Mouse (Mus musculus): ENCODE results near the gene Cd209d. TPM values are rescaled to one million over a fixed set of nuclear protein-coding genes. Genes with fewer than 3 reads are reported as not detected.
"Not testable (repeated sequence)": the region's sequence is repeated elsewhere in the genome, so short reads cannot be mapped to it uniquely, and the experiment has no call there.

Cd209d gene
- polyA plus RNA-seq (2015; fragmentation: Nextera tagmentation; extraction: Ambion mirVana): not detected in 2 replicates

- H3K4me1 ChIP-seq (replicated peaks; ENCODE audit: control insufficient read depth, insufficient read depth, low read length): no peaks in the 10 kb centered on the region
- H3K4me2 ChIP-seq (replicated peaks; ENCODE audit: low read depth): no peak within 1 kb of the TSS
- H3K4me3 ChIP-seq (ENCODE audit: low read depth, low read length): no peak within 1 kb of the TSS
- no peaks in the 10 kb centered on the region for H3K9me3 ChIP-seq (ENCODE audit: control insufficient read depth)
- H3K27me3 ChIP-seq (replicated peaks; ENCODE audit: control insufficient read depth, insufficient read depth, low read length): no peaks in the 10 kb centered on the region
- no peaks in the 10 kb centered on the region for H3K36me3 ChIP-seq (ENCODE audit: control insufficient read depth, insufficient read depth)
- ATAC-seq: no peak
- H3K9ac ChIP-seq (ENCODE audit: low read depth, low read length): no peak within 1 kb of the TSS
- no peak within 1 kb of the TSS for H3K27ac ChIP-seq (ENCODE audit: low read depth, low read length)
- 66% methylated on average over 4 of the region's 4 CpGs for WGBS
- TF ChIP-seq CTCF (IDR thresholded peaks at IDR 0.05; ENCODE audit: low read depth): no peak
Measured at GRCm38 (mm10) chr8:3878455-3878854, at the start of gene Cd209d. Cd209d (minus strand) TSS chr8:3878555.

GRCm38 (mm10) chr8:3926744-3927143 lies 48.4 kb upstream of the Cd209d start, which contains the start of gene Cd209b:
Cd209b (minus strand) TSS chr8:3926844.
- no peaks in the 10 kb centered on the region for H3K4me1 ChIP-seq (replicated peaks; ENCODE audit: control insufficient read depth, insufficient read depth, low read length)
- H3K4me3 ChIP-seq (ENCODE audit: low read depth, low read length): no peak within 1 kb of the TSS
- H3K27me3 ChIP-seq (replicated peaks; ENCODE audit: control insufficient read depth, insufficient read depth, low read length): no peaks in the 10 kb centered on the region
- H3K36me3 ChIP-seq (ENCODE audit: control insufficient read depth, insufficient read depth): no peaks in the 10 kb centered on the region
- ATAC-seq: no peak
- H3K4me2 ChIP-seq (replicated peaks; ENCODE audit: low read depth): no peak within 1 kb of the TSS
- no peak within 1 kb of the TSS for H3K9ac ChIP-seq (ENCODE audit: low read depth, low read length)
- H3K27ac ChIP-seq (ENCODE audit: low read depth, low read length): no peak within 1 kb of the TSS
- WGBS: 83% methylated on average over 3 of the region's 3 CpGs
- H3K9me3 ChIP-seq (ENCODE audit: control insufficient read depth): no peaks in the 10 kb centered on the region
- no peak for TF ChIP-seq CTCF (IDR thresholded peaks at IDR 0.05; ENCODE audit: low read depth)

DNA sequence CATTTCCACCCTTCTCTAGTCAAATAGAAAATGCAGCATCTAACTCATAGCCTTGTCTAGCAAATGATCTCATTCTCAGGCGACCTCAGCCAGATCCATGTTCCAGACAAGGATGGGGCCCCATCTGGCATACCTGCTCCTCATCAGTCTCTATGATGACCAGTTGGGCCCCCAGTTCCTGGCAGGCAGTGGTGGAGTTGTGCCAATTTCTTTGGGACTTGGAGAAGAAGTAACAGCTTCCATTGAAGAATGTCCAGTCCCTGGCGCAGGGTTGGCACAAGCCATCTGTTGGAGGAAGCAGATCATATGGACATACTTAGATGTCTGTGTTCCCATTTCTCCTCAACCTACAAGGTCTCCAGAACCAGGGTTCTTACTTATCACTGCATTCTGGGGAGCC lies 2.2 kb downstream of the Cd209d start:
- H3K4me1 ChIP-seq (replicated peaks; ENCODE audit: control insufficient read depth, insufficient read depth, low read length): no peaks in the 10 kb centered on the region

GRCm38 (mm10) chr8:3862736-3863135 lies 15.6 kb downstream of the Cd209d start:
- not testable (repeated sequence) for H3K36me3 ChIP-seq (ENCODE audit: control insufficient read depth, insufficient read depth); H3K4me2 ChIP-seq (replicated peaks; ENCODE audit: low read depth); H3K9ac ChIP-seq (ENCODE audit: low read depth, low read length); H3K27ac ChIP-seq (ENCODE audit: low read depth, low read length); H3K27me3 ChIP-seq (replicated peaks; ENCODE audit: control insufficient read depth, insufficient read depth, low read length); H3K4me3 ChIP-seq (ENCODE audit: low read depth, low read length); H3K9me3 ChIP-seq (ENCODE audit: control insufficient read depth); ATAC-seq; H3K4me1 ChIP-seq (replicated peaks; ENCODE audit: control insufficient read depth, insufficient read depth, low read length)

More for the DNA sequence above, 2.2 kb downstream of the Cd209d start:
- Histone ChIP-seq H3K4me2 (replicated peaks; ENCODE audit: low read depth) (no peak overlapping the region), H3K4me3 (ENCODE audit: low read depth, low read length) (no peak overlapping the region), H3K9ac (ENCODE audit: low read depth, low read length) (no peak overlapping the region), H3K27me3 (replicated peaks; ENCODE audit: control insufficient read depth, insufficient read depth, low read length) (no peaks in the 10 kb centered on the region), H3K27ac (ENCODE audit: low read depth, low read length) (no peak overlapping the region), H3K36me3 (ENCODE audit: control insufficient read depth, insufficient read depth) (no peaks in the 10 kb centered on the region), H3K9me3 (ENCODE audit: control insufficient read depth) (no peaks in the 10 kb centered on the region)
- 72% methylated on average over 2 of the region's 2 CpGs for WGBS
- no peak for TF ChIP-seq CTCF (IDR thresholded peaks at IDR 0.05; ENCODE audit: low read depth)
- ATAC-seq: no peak

DNA sequence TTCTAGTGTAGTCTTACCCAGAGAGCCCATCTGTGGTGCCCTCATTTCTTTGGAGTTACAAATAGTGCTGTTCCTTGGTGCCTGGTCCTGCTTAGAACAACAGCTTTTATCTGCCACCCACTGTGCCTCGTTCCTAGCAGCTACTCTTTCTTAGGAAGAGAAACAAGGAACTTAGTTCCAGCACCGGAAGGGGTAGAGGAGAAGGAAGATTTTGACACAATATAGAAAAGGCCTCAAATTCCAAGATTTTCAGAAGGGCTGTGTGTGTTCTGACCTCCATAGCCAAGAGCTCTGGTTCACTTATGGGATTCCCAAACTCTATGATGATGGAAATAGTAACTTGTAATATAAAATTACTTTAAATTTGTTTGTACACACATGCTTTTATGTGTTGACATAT lies 24.1 kb downstream of the Cd209d start, which contains the start of gene Cd209e:
Cd209e (minus strand) TSS at position 101 of the 400 bp plus-strand sequence.
- no peaks in the 10 kb centered on the region for H3K4me1 ChIP-seq (replicated peaks; ENCODE audit: control insufficient read depth, insufficient read depth, low read length)
- H3K9ac ChIP-seq (ENCODE audit: low read depth, low read length): no peak within 1 kb of the TSS
- no peaks in the 10 kb centered on the region for H3K36me3 ChIP-seq (ENCODE audit: control insufficient read depth, insufficient read depth)
- WGBS: 61% methylated on average over 2 of the region's 2 CpGs
- H3K4me3 ChIP-seq (ENCODE audit: low read depth, low read length): no peak within 1 kb of the TSS
- no peak for TF ChIP-seq CTCF (IDR thresholded peaks at IDR 0.05; ENCODE audit: low read depth)
- H3K4me2 ChIP-seq (replicated peaks; ENCODE audit: low read depth): no peak within 1 kb of the TSS
- H3K9me3 ChIP-seq (ENCODE audit: control insufficient read depth): no peaks in the 10 kb centered on the region
- no peaks in the 10 kb centered on the region for H3K27me3 ChIP-seq (replicated peaks; ENCODE audit: control insufficient read depth, insufficient read depth, low read length)
- no peak for ATAC-seq
- H3K27ac ChIP-seq (ENCODE audit: low read depth, low read length): no peak within 1 kb of the TSS

Other genes starting within 250 kb of the Cd209d start
- 163 and 185 TPM in 2 replicates for gene Stxbp2, start 247.6 kb downstream of the Cd209d start, polyA plus RNA-seq (2015; fragmentation: Nextera tagmentation; extraction: Ambion mirVana)
- gene Retn, start 222.8 kb downstream of the Cd209d start, polyA plus RNA-seq (2015; fragmentation: Nextera tagmentation; extraction: Ambion mirVana): not detected in 2 replicates
- gene Mcemp1, start 212.8 kb downstream of the Cd209d start, polyA plus RNA-seq (2015; fragmentation: Nextera tagmentation; extraction: Ambion mirVana): 0.09 and 0.22 TPM in 2 replicates
- 1.5 and 2.8 TPM in 2 replicates for gene Fcor, start 206.2 kb downstream of the Cd209d start, polyA plus RNA-seq (2015; fragmentation: Nextera tagmentation; extraction: Ambion mirVana)
- gene Trappc5, start 202.3 kb downstream of the Cd209d start, polyA plus RNA-seq (2015; fragmentation: Nextera tagmentation; extraction: Ambion mirVana): 22.8 and 23.9 TPM in 2 replicates
- not detected in 2 replicates for gene Fcer2a, start 184.4 kb downstream of the Cd209d start, polyA plus RNA-seq (2015; fragmentation: Nextera tagmentation; extraction: Ambion mirVana)
- gene Clec4g, start 157.9 kb downstream of the Cd209d start, polyA plus RNA-seq (2015; fragmentation: Nextera tagmentation; extraction: Ambion mirVana): not detected in 2 replicates
- gene Cd209a, start 129.6 kb downstream of the Cd209d start, polyA plus RNA-seq (2015; fragmentation: Nextera tagmentation; extraction: Ambion mirVana): 0.22 and 0.27 TPM in 2 replicates
- not detected in 2 replicates for gene Cd209e, start 24.2 kb downstream of the Cd209d start, polyA plus RNA-seq (2015; fragmentation: Nextera tagmentation; extraction: Ambion mirVana)
- gene Cd209b, start 48.3 kb upstream of the Cd209d start, polyA plus RNA-seq (2015; fragmentation: Nextera tagmentation; extraction: Ambion mirVana): 0.13 and 0.30 TPM in 2 replicates
- 0.13 TPM in 1 of 2 replicates, not detected in the other for gene Cd209c, start 76.2 kb upstream of the Cd209d start, polyA plus RNA-seq (2015; fragmentation: Nextera tagmentation; extraction: Ambion mirVana)
- gene Cd209f, start 227.3 kb upstream of the Cd209d start, polyA plus RNA-seq (2015; fragmentation: Nextera tagmentation; extraction: Ambion mirVana): 0.33 TPM in 1 of 2 replicates, not detected in the other

Measured in intestine, postnatal 0 days (tissue).